Mouse (Mus musculus): ENCODE results near the gene Sorbs1.

DNA sequence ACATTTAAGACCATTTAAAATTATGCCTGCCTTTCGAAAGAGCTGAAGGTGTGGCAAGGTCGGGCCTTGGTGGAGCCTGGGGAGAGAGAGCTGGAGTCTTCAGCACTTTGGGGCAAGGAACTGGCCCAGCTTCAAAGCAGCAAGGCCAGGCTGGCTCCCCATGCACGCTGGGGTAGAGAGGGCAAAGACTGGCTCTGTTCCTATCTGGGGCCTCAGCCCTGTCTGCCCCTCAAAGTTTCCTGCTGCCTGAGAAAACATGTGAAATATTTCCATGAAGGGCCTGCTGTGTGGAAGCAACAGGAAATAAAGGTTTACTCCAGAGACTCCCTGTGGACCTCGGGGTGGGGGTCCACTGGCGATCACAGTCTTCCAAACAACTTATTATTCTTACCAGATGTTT, 88.3 kb downstream of the Sorbs1 start:
- no peak for TF ChIP-seq CTCF (IDR thresholded peaks at IDR 0.05; ENCODE audit: borderline replicate concordance, insufficient read depth, low read length)
- TF ChIP-seq POLR2A (IDR thresholded peaks at IDR 0.05; ENCODE audit: low read depth, low read length) = no peak

Measured in embryonic fibroblast, embryonic 13.5 days (primary cell).